Mouse (Mus musculus) cortical plate, adult 2 months (tissue): ENCODE data around the gene Smoc1. TPM values are rescaled to one million over a fixed set of nuclear protein-coding genes. Genes with fewer than 3 reads are reported as not detected.

Experiments used
- H3K27ac ChIP-seq: fragments of 200-500 bp; 2 replicates; pipeline ENCODE4 v1.5.1; 2012; ENCODE audit warnings: low read length, control low read depth, inconsistent platforms; ENCODE audit not compliant: insufficient read depth
- H3K4me1 ChIP-seq: fragments of 200-500 bp; 2 replicates; pipeline ENCODE4 v1.6.1; 2011; ENCODE audit warnings: low read length; ENCODE audit not compliant: control insufficient read depth, insufficient read depth
- H3K4me3 ChIP-seq: fragments of 200-500 bp; 2 replicates; pipeline ENCODE4 v1.5.1; 2011; ENCODE audit warnings: mild to moderate bottlenecking, low read length, control low read depth; ENCODE audit not compliant: insufficient read depth
- CTCF ChIP-seq: fragments of 200-500 bp; IDR thresholded peaks from 2 replicates; pipeline ENCODE4 v1.5.1; 2011; ENCODE audit warnings: mild to moderate bottlenecking, control low read depth, low read length; ENCODE audit not compliant: insufficient read depth; ENCODE audit errors: extremely low read depth
- POLR2A ChIP-seq: fragments of 200-500 bp; IDR thresholded peaks from 2 replicates; pipeline ENCODE4 v1.6.1; 2011; ENCODE audit warnings: mild to moderate bottlenecking, low read length, control low read depth; ENCODE audit not compliant: insufficient read depth; ENCODE audit errors: extremely low read depth
- polyA plus RNA-seq: library from polyadenylated mRNA; depleted of rRNA; stranded (reverse); fragments of >200 nt; gene quantifications from 2 replicates; pipeline ENCODE4 v1.2.3, GENCODE M21; 2012

Smoc1 gene
- polyA plus RNA-seq, 1 experiment: 8.5 TPM

GRCm38 (mm10) chr12:81139463-81139862 lies 112.9 kb downstream of the Smoc1 start:
- Histone ChIP-seq H3K27ac (no peak overlapping the region), H3K4me3 (no peak overlapping the region), H3K4me1 (no peaks in the 10 kb centered on the region)
- TF ChIP-seq CTCF: no peak
- TF ChIP-seq POLR2A: no peak

GRCm38 (mm10) chr12:81140594-81141328 lies 114.2 kb downstream of the Smoc1 start:
- TF ChIP-seq CTCF (no peak), POLR2A (no peak)
- Histone ChIP-seq H3K4me3 (no peak overlapping the region), H3K4me1 (no peaks in the 10 kb centered on the region), H3K27ac (no peak overlapping the region)

- Histone ChIP-seq H3K4me1 (no peaks in the 10 kb centered on the region), H3K27ac (no peak overlapping the region), H3K4me3 (no peak overlapping the region)
- TF ChIP-seq CTCF: no peak
- no peak for TF ChIP-seq POLR2A
Measured at GRCm38 (mm10) chr12:81141329-81141711, 114.7 kb downstream of the Smoc1 start.

GRCm38 (mm10) chr12:81142231-81142630 lies 115.6 kb downstream of the Smoc1 start:
- no peak overlapping the region for H3K4me3 ChIP-seq
- no peaks in the 10 kb centered on the region for H3K4me1 ChIP-seq
- TF ChIP-seq POLR2A (no peak), CTCF (no peak)
- no peak overlapping the region for H3K27ac ChIP-seq

- Histone ChIP-seq H3K4me3 (no peak overlapping the region), H3K4me1 (no peaks in the 10 kb centered on the region), H3K27ac (no peak overlapping the region)
- TF ChIP-seq POLR2A (no peak), CTCF (no peak)
Measured at GRCm38 (mm10) chr12:81144201-81144600, 117.6 kb downstream of the Smoc1 start.

GRCm38 (mm10) chr12:81146417-81147180 lies 120.0 kb downstream of the Smoc1 start:
- Histone ChIP-seq H3K27ac (no peak overlapping the region), H3K4me1 (no peaks in the 10 kb centered on the region), H3K4me3 (no peak overlapping the region)
- TF ChIP-seq POLR2A (no peak), CTCF (no peak)

GRCm38 (mm10) chr12:81147956-81148355 lies 121.3 kb downstream of the Smoc1 start:
- no peak for TF ChIP-seq CTCF
- Histone ChIP-seq H3K4me1 (no peaks in the 10 kb centered on the region), H3K4me3 (no peak overlapping the region), H3K27ac (no peak overlapping the region)

GRCm38 (mm10) chr12:81150917-81151316 lies 124.3 kb downstream of the Smoc1 start:
- TF ChIP-seq CTCF (no peak), POLR2A (no peak)
- Histone ChIP-seq H3K27ac (no peak overlapping the region), H3K4me1 (no peaks in the 10 kb centered on the region), H3K4me3 (no peak overlapping the region)

GRCm38 (mm10) chr12:81152082-81152481 lies 125.5 kb downstream of the Smoc1 start:
- TF ChIP-seq POLR2A: no peak
- no peak for TF ChIP-seq CTCF
- H3K4me3 ChIP-seq: no peak overlapping the region
- no peaks in the 10 kb centered on the region for H3K4me1 ChIP-seq
- no peak overlapping the region for H3K27ac ChIP-seq

- no peak overlapping the region for H3K27ac ChIP-seq
- no peak overlapping the region for H3K4me3 ChIP-seq
- H3K4me1 ChIP-seq: no peaks in the 10 kb centered on the region
- TF ChIP-seq CTCF (no peak), POLR2A (no peak)
Measured at GRCm38 (mm10) chr12:81155675-81156074, 129.1 kb downstream of the Smoc1 start.

GRCm38 (mm10) chr12:81156841-81157240 lies 130.2 kb downstream of the Smoc1 start:
- H3K4me3 ChIP-seq: no peak overlapping the region
- no peak overlapping the region for H3K27ac ChIP-seq
- TF ChIP-seq CTCF: no peak
- no peak for TF ChIP-seq POLR2A
- no peaks in the 10 kb centered on the region for H3K4me1 ChIP-seq
